Mouse (Mus musculus): ENCODE results near the gene Zc3hc1. TPM values are rescaled to one million over a fixed set of nuclear protein-coding genes. Genes with fewer than 3 reads are reported as not detected.

The Zc3hc1 gene
- polyA plus RNA-seq, 1 experiment from 2014 or later = 78.3 TPM

- Histone ChIP-seq H3K27ac (ENCODE audit: low read depth, low read length) (no peak overlapping the region), H3K4me2 (replicated peaks; ENCODE audit: low read depth, low read length) (no peak overlapping the region), H3K9ac (ENCODE audit: low read depth, low read length) (no peak overlapping the region), H3K4me1 (ENCODE audit: control insufficient read depth, insufficient read depth, low read length) (no peaks in the 10 kb centered on the region), H3K4me3 (ENCODE audit: low read length) (no peak overlapping the region), H3K9me3 (ENCODE audit: control insufficient read depth, low read length) (no peaks in the 10 kb centered on the region), H3K36me3 (ENCODE audit: control insufficient read depth, insufficient read depth, low read length) (no peaks in the 10 kb centered on the region), H3K27me3 (ENCODE audit: control insufficient read depth, insufficient read depth, low read length) (no peaks in the 10 kb centered on the region)
- WGBS = 81% methylated on average over 4 of the region's 4 CpGs
- ATAC-seq (ENCODE audit: low FRiP score, low TSS enrichment) = no peak
Measured at GRCm38 (mm10) chr6:30347288-30347801, 43.5 kb downstream of the Zc3hc1 start.

- Histone ChIP-seq H3K4me1 (ENCODE audit: control insufficient read depth, insufficient read depth, low read length) (no peaks in the 10 kb centered on the region), H3K9ac (ENCODE audit: low read depth, low read length) (no peak overlapping the region), H3K4me2 (replicated peaks; ENCODE audit: low read depth, low read length) (no peak overlapping the region), H3K9me3 (ENCODE audit: control insufficient read depth, low read length) (no peaks in the 10 kb centered on the region), H3K4me3 (ENCODE audit: low read length) (no peak overlapping the region), H3K27me3 (ENCODE audit: control insufficient read depth, insufficient read depth, low read length) (no peaks in the 10 kb centered on the region), H3K27ac (ENCODE audit: low read depth, low read length) (no peak overlapping the region), H3K36me3 (ENCODE audit: control insufficient read depth, insufficient read depth, low read length) (no peaks in the 10 kb centered on the region)
- no peak for ATAC-seq (ENCODE audit: low FRiP score, low TSS enrichment)
- WGBS = 77% methylated on average over 6 of the region's 6 CpGs
Measured at GRCm38 (mm10) chr6:30346737-30347136, 44.1 kb downstream of the Zc3hc1 start.

GRCm38 (mm10) chr6:30344032-30344431 lies 46.8 kb downstream of the Zc3hc1 start:
- no peak overlapping the region for H3K4me3 ChIP-seq (ENCODE audit: low read length)
- H3K27me3 ChIP-seq (ENCODE audit: control insufficient read depth, insufficient read depth, low read length) = no peaks in the 10 kb centered on the region
- no peaks in the 10 kb centered on the region for H3K4me1 ChIP-seq (ENCODE audit: control insufficient read depth, insufficient read depth, low read length)
- H3K27ac ChIP-seq (ENCODE audit: low read depth, low read length) = no peak overlapping the region
- ATAC-seq (ENCODE audit: low FRiP score, low TSS enrichment) = no peak
- 37% methylated on average over 6 of the region's 6 CpGs for WGBS
- H3K36me3 ChIP-seq (ENCODE audit: control insufficient read depth, insufficient read depth, low read length) = no peaks in the 10 kb centered on the region
- no peaks in the 10 kb centered on the region for H3K9me3 ChIP-seq (ENCODE audit: control insufficient read depth, low read length)
- no peak overlapping the region for H3K4me2 ChIP-seq (replicated peaks; ENCODE audit: low read depth, low read length)
- H3K9ac ChIP-seq (ENCODE audit: low read depth, low read length) = no peak overlapping the region

- H3K4me2 ChIP-seq (replicated peaks; ENCODE audit: low read depth, low read length) = no peak overlapping the region
- H3K27ac ChIP-seq (ENCODE audit: low read depth, low read length) = no peak overlapping the region
- no peak for ATAC-seq (ENCODE audit: low FRiP score, low TSS enrichment)
- WGBS = 83% methylated on average over 4 of the region's 4 CpGs
- no peaks in the 10 kb centered on the region for H3K4me1 ChIP-seq (ENCODE audit: control insufficient read depth, insufficient read depth, low read length)
- H3K27me3 ChIP-seq (ENCODE audit: control insufficient read depth, insufficient read depth, low read length) = no peaks in the 10 kb centered on the region
- no peak overlapping the region for H3K9ac ChIP-seq (ENCODE audit: low read depth, low read length)
- H3K9me3 ChIP-seq (ENCODE audit: control insufficient read depth, low read length) = no peaks in the 10 kb centered on the region
- H3K4me3 ChIP-seq (ENCODE audit: low read length) = no peak overlapping the region
- H3K36me3 ChIP-seq (ENCODE audit: control insufficient read depth, insufficient read depth, low read length) = no peaks in the 10 kb centered on the region
Measured at GRCm38 (mm10) chr6:30340231-30340873, 50.5 kb downstream of the Zc3hc1 start.

GRCm38 (mm10) chr6:30336912-30337311 lies 53.9 kb downstream of the Zc3hc1 start:
- Histone ChIP-seq H3K4me1 (ENCODE audit: control insufficient read depth, insufficient read depth, low read length) (no peaks in the 10 kb centered on the region), H3K4me2 (replicated peaks; ENCODE audit: low read depth, low read length) (no peak overlapping the region), H3K9ac (ENCODE audit: low read depth, low read length) (no peak overlapping the region), H3K9me3 (ENCODE audit: control insufficient read depth, low read length) (no peaks in the 10 kb centered on the region), H3K27me3 (ENCODE audit: control insufficient read depth, insufficient read depth, low read length) (no peaks in the 10 kb centered on the region), H3K27ac (ENCODE audit: low read depth, low read length) (0 out of 2 replicates have a peak overlapping the region, but pooled peaks have one; percentile 47), H3K36me3 (ENCODE audit: control insufficient read depth, insufficient read depth, low read length) (no peaks in the 10 kb centered on the region), H3K4me3 (ENCODE audit: low read length) (no peak overlapping the region)
- WGBS = 17% methylated on average over 5 of the region's 5 CpGs
- peak; percentile 36; the same call in 1 of the 2 replicates for ATAC-seq (ENCODE audit: low FRiP score, low TSS enrichment)

- Histone ChIP-seq H3K36me3 (ENCODE audit: control insufficient read depth, insufficient read depth, low read length) (no peaks in the 10 kb centered on the region), H3K4me1 (ENCODE audit: control insufficient read depth, insufficient read depth, low read length) (no peaks in the 10 kb centered on the region), H3K9ac (ENCODE audit: low read depth, low read length) (no peak overlapping the region), H3K27ac (ENCODE audit: low read depth, low read length) (no peak overlapping the region), H3K27me3 (ENCODE audit: control insufficient read depth, insufficient read depth, low read length) (no peaks in the 10 kb centered on the region), H3K4me2 (replicated peaks; ENCODE audit: low read depth, low read length) (no peak overlapping the region), H3K9me3 (ENCODE audit: control insufficient read depth, low read length) (no peaks in the 10 kb centered on the region), H3K4me3 (ENCODE audit: low read length) (no peak overlapping the region)
- WGBS = 48% methylated on average over 4 of the region's 4 CpGs
- no peak for ATAC-seq (ENCODE audit: low FRiP score, low TSS enrichment)
Measured at GRCm38 (mm10) chr6:30332262-30332661, 58.6 kb downstream of the Zc3hc1 start.

- H3K36me3 ChIP-seq (ENCODE audit: control insufficient read depth, insufficient read depth, low read length) = no peaks in the 10 kb centered on the region
- peaks cover 4% of the 10 kb centered on the region; the same call in 1 of the 2 replicates for H3K4me1 ChIP-seq (ENCODE audit: control insufficient read depth, insufficient read depth, low read length)
- no peaks in the 10 kb centered on the region for H3K9me3 ChIP-seq (ENCODE audit: control insufficient read depth, low read length)
- no peaks in the 10 kb centered on the region for H3K27me3 ChIP-seq (ENCODE audit: control insufficient read depth, insufficient read depth, low read length)
- H3K9ac ChIP-seq (ENCODE audit: low read depth, low read length) = no peak overlapping the region
- H3K4me3 ChIP-seq (ENCODE audit: low read length) = no peak overlapping the region
- H3K4me2 ChIP-seq (replicated peaks; ENCODE audit: low read depth, low read length) = no peak overlapping the region
- WGBS = 49% methylated on average over 5 of the region's 5 CpGs
- no peak for ATAC-seq (ENCODE audit: low FRiP score, low TSS enrichment)
- H3K27ac ChIP-seq (ENCODE audit: low read depth, low read length) = no peak overlapping the region
Measured at GRCm38 (mm10) chr6:30330706-30331105, 60.1 kb downstream of the Zc3hc1 start.

GRCm38 (mm10) chr6:30325932-30326501 lies 64.8 kb downstream of the Zc3hc1 start:
- no peak overlapping the region for H3K4me2 ChIP-seq (replicated peaks; ENCODE audit: low read depth, low read length)
- H3K27ac ChIP-seq (ENCODE audit: low read depth, low read length) = peak overlapping the region; percentile 43; the same call in 1 of the 2 replicates
- H3K9ac ChIP-seq (ENCODE audit: low read depth, low read length) = no peak overlapping the region
- no peaks in the 10 kb centered on the region for H3K36me3 ChIP-seq (ENCODE audit: control insufficient read depth, insufficient read depth, low read length)
- H3K9me3 ChIP-seq (ENCODE audit: control insufficient read depth, low read length) = no peaks in the 10 kb centered on the region
- no peak for ATAC-seq (ENCODE audit: low FRiP score, low TSS enrichment)
- 56% methylated on average over 4 of the region's 4 CpGs for WGBS
- H3K4me3 ChIP-seq (ENCODE audit: low read length) = no peak overlapping the region
- H3K4me1 ChIP-seq (ENCODE audit: control insufficient read depth, insufficient read depth, low read length) = peaks cover 5% of the 10 kb centered on the region; the same call in 1 of the 2 replicates
- H3K27me3 ChIP-seq (ENCODE audit: control insufficient read depth, insufficient read depth, low read length) = no peaks in the 10 kb centered on the region

- no peaks in the 10 kb centered on the region for H3K36me3 ChIP-seq (ENCODE audit: control insufficient read depth, insufficient read depth, low read length)
- ATAC-seq (ENCODE audit: low FRiP score, low TSS enrichment) = no peak
- no peak overlapping the region for H3K4me2 ChIP-seq (replicated peaks; ENCODE audit: low read depth, low read length)
- no peaks in the 10 kb centered on the region for H3K9me3 ChIP-seq (ENCODE audit: control insufficient read depth, low read length)
- H3K27me3 ChIP-seq (ENCODE audit: control insufficient read depth, insufficient read depth, low read length) = no peaks in the 10 kb centered on the region
- no peak overlapping the region for H3K4me3 ChIP-seq (ENCODE audit: low read length)
- H3K4me1 ChIP-seq (ENCODE audit: control insufficient read depth, insufficient read depth, low read length) = 0 out of 2 replicates have a peak, but pooled peaks cover 3% of the 10 kb centered on the region
- no peak overlapping the region for H3K27ac ChIP-seq (ENCODE audit: low read depth, low read length)
- WGBS = 24% methylated on average over 4 of the region's 4 CpGs
- no peak overlapping the region for H3K9ac ChIP-seq (ENCODE audit: low read depth, low read length)
Measured at GRCm38 (mm10) chr6:30321002-30321401, 69.8 kb downstream of the Zc3hc1 start.

All from kidney, embryonic 14.5 days (tissue).